Mouse (Mus musculus): ENCODE measurements around the gene Trp53i11.

Trp53i11 gene

GRCm38 (mm10) chr2:93238864-93239263 is 51.5 kb downstream of the Trp53i11 start:
- no peak for DNase-seq (ENCODE audit: low read depth, low spot score)

- no peak for DNase-seq (ENCODE audit: low read depth, low spot score)
Measured at GRCm38 (mm10) chr2:93242166-93242565, 54.8 kb downstream of the Trp53i11 start.

DNA sequence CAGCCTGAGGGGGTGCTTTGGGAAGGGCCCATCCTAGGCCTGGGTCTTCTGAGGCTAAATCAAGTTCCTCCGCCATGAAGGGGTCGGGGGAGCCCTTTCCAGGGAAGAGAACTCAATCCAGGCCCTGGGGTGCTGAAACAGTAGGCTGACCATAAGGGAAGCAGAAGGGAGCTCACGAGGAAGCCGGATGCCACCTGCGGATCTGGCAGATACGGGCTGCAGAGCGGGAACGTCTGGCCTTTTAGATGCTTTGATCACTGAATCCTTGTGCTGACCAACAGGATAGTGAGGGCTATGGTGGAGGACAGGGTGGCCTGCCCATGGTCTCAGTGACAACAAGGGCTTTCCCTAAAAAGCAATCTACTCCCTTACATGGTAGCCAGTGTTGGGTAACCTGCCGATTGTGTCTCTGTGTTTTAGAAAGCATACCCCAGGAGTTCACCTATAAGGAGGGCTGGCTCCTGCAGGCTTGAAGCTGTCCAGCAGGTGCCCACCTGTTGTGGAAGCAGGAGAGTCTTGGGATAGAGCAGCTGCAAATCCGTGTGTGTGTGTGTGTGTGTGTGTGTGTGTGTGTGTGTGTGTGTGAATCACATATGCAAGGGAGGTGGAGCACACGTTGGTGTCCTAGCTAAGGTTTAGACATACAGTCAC is 56.2 kb downstream of the Trp53i11 start:
- no peak for DNase-seq (ENCODE audit: low read depth, low spot score)

DNA sequence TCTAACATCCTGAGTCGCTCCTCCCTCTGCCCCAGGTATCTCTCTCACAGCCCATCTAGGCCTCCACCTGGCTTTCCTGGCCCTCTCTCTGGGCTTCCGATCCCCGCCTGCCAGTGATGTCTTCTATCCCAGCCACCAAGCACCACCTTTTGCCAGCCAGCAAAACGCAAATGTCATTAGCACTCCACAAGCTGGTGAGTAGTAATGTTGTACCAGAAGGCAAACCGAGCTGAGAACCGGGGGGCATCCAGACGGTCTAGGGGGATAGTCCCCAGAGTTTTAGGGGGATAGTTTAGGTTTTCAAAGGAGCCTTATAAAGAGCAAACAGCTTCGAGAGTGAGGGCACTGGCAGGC is 56.7 kb downstream of the Trp53i11 start:
- no peak for DNase-seq (ENCODE audit: low read depth, low spot score)

- no peak for DNase-seq (ENCODE audit: low read depth, low spot score)
Measured at GRCm38 (mm10) chr2:93249058-93249457, 61.7 kb downstream of the Trp53i11 start.

- no peak for DNase-seq (ENCODE audit: low read depth, low spot score)
Measured at GRCm38 (mm10) chr2:93250611-93251010, 63.3 kb downstream of the Trp53i11 start.

Measured in R1 (cell line).